Mouse (Mus musculus) thymus, adult 2 months (tissue): ENCODE data around the gene Try4. TPM values are rescaled to one million over a fixed set of nuclear protein-coding genes. Genes with fewer than 3 reads are reported as not detected.

Source experiments
- DNase-seq: peaks from one replicate; pipeline ENCODE4 v3.0.0; 2021
- H3K27ac ChIP-seq: fragments of 200-500 bp; 2 replicates; pipeline ENCODE4 v1.5.1; 2012; ENCODE audit warnings: low read length, control low read depth; ENCODE audit not compliant: control insufficient read depth, insufficient read depth
- H3K27me3 ChIP-seq: fragments of 200-500 bp; 2 replicates; pipeline ENCODE4 v1.6.1; 2012; ENCODE audit warnings: mild to moderate bottlenecking, low read length, moderate library complexity, mixed read lengths; ENCODE audit not compliant: control insufficient read depth, insufficient read depth
- H3K36me3 ChIP-seq: fragments of 200-500 bp; 2 replicates; pipeline ENCODE4 v1.6.1; 2012; ENCODE audit warnings: mild to moderate bottlenecking, low read length, moderate library complexity; ENCODE audit not compliant: control insufficient read depth, insufficient read depth
- H3K4me1 ChIP-seq: fragments of 200-500 bp; replicated peaks from 2 replicates; pipeline ENCODE4 v1.6.1; 2012; ENCODE audit warnings: low read length; ENCODE audit not compliant: control insufficient read depth, insufficient read depth
- H3K4me3 ChIP-seq: fragments of 200-500 bp; 2 replicates; pipeline ENCODE4 v1.5.1; 2012; ENCODE audit warnings: mild to moderate bottlenecking, low read length, control low read depth, moderate library complexity; ENCODE audit not compliant: control insufficient read depth, insufficient read depth
- CTCF ChIP-seq: fragments of 200-500 bp; IDR thresholded peaks from 2 replicates; pipeline ENCODE4 v1.5.1; 2012; ENCODE audit warnings: mild to moderate bottlenecking, control low read depth, low read length, moderate library complexity, borderline replicate concordance; ENCODE audit not compliant: control insufficient read depth, poor library complexity, insufficient read depth; ENCODE audit errors: extremely low read depth
- POLR2A ChIP-seq: fragments of 200-500 bp; IDR thresholded peaks from 2 replicates; pipeline ENCODE4 v1.6.1; 2012; ENCODE audit warnings: mild to moderate bottlenecking, low read length, control low read depth, moderate library complexity; ENCODE audit not compliant: control insufficient read depth, poor library complexity, insufficient read depth; ENCODE audit errors: extremely low read depth
- WGBS: fragments of 180-500 bp; shearing (Covaris S2); methylation state at CpG from one replicate; pipeline ENCODE4 v1.1.7; 2018; 5-methylcytosine and 5-hydroxymethylcytosine counted together
- polyA plus RNA-seq: library from polyadenylated mRNA; depleted of rRNA; stranded (reverse); fragments of >200 nt; gene quantifications from 2 replicates; pipeline ENCODE4 v1.2.3, GENCODE M21; 2012; rRNA removed

Try4 gene
- polyA plus RNA-seq, 1 experiment: 0.50 TPM

DNA sequence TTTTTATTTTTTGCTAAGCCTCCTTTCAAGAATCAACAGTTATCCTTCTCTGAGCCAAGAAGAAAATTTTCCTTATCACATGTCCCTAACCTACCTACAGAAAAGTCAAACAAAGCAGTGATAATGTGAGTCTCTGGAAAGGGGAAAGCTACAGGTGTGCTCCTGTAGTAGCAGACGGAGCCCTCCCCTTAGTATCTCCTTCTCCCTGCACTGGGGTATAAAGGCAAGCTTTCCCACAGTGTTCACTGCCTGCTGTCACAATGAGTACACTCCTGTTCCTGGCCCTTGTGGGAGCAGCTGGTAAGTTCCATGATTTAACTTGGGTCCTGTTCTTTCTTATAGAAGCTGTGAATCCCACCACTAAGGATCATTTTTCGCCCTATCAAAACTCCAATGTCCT, 51.9 kb downstream of the Try4 start, which contains the start of gene Try10:
TSS of gene Try10 (plus strand) at position 174 of the 400 bp plus-strand sequence.
- H3K27me3 ChIP-seq: no peaks in the 10 kb centered on the region
- no peak within 1 kb of the TSS for H3K27ac ChIP-seq
- H3K4me3 ChIP-seq: no peak within 1 kb of the TSS
- no peaks in the 10 kb centered on the region for H3K4me1 ChIP-seq
- 85% methylated on average over 2 of the region's 2 CpGs for WGBS
- DNase-seq: no peak
- H3K36me3 ChIP-seq: no peaks in the 10 kb centered on the region
- TF ChIP-seq POLR2A: no peak
- no peak for TF ChIP-seq CTCF

Other genes with a start within 250 kb of the Try4 start
- gene Try5, start 14.6 kb downstream of the Try4 start, polyA plus RNA-seq: 0.71 TPM in 1 of 2 replicates, not detected in the other
- gene Try10, start 51.8 kb downstream of the Try4 start, polyA plus RNA-seq: not detected in 2 replicates
- gene Prss3, start 75.4 kb downstream of the Try4 start, polyA plus RNA-seq: 0.20 and 0.31 TPM in 2 replicates
- gene Gm5771, start 90.1 kb downstream of the Try4 start, polyA plus RNA-seq: 1.4 and 1.9 TPM in 2 replicates
- 0.28 and 0.30 TPM in 2 replicates for gene Gm10334, start 143.9 kb downstream of the Try4 start, polyA plus RNA-seq
- gene Prss1, start 156.7 kb downstream of the Try4 start, polyA plus RNA-seq: 0.62 and 1.0 TPM in 2 replicates
- gene Prss2, start 219.5 kb downstream of the Try4 start, polyA plus RNA-seq: 9.8 and 13.8 TPM in 2 replicates